Mouse (Mus musculus) urinary bladder, adult 2 months (tissue): ENCODE measurements around the gene Coro2a. TPM values are rescaled to one million over a fixed set of nuclear protein-coding genes. Genes with fewer than 3 reads are reported as not detected.

Experiments used
- DNase-seq: peaks from one replicate; pipeline ENCODE4 v3.0.0; 2022; ENCODE audit warnings: low spot score
- polyA plus RNA-seq: library from polyadenylated mRNA; depleted of rRNA; stranded (reverse); fragments of >200 nt; gene quantifications from 2 replicates; pipeline ENCODE4 v1.2.3, GENCODE M21; 2012

Coro2a gene
- polyA plus RNA-seq, 1 experiment: 6.4 TPM

GRCm38 (mm10) chr4:46558672-46559667 is 43.0 kb downstream of the Coro2a start:
- peak; percentile 10 for DNase-seq

- DNase-seq: no peak
Measured at GRCm38 (mm10) chr4:46556933-46557332, 45.1 kb downstream of the Coro2a start.

- no peak for DNase-seq
Measured at GRCm38 (mm10) chr4:46555762-46556161, 46.2 kb downstream of the Coro2a start.

GRCm38 (mm10) chr4:46554295-46555069 is 47.5 kb downstream of the Coro2a start:
- no peak for DNase-seq

GRCm38 (mm10) chr4:46553864-46554263 is 48.1 kb downstream of the Coro2a start:
- DNase-seq: no peak

- DNase-seq: no peak
Measured at GRCm38 (mm10) chr4:46550406-46550805, 51.6 kb downstream of the Coro2a start.

GRCm38 (mm10) chr4:46549979-46550378 is 52.0 kb downstream of the Coro2a start:
- no peak for DNase-seq

GRCm38 (mm10) chr4:46546709-46547108 is 55.3 kb downstream of the Coro2a start:
- no peak for DNase-seq

- DNase-seq: no peak
Measured at GRCm38 (mm10) chr4:46545498-46545897, 56.5 kb downstream of the Coro2a start.

GRCm38 (mm10) chr4:46544313-46544712 is 57.7 kb downstream of the Coro2a start:
- DNase-seq: no peak

- DNase-seq: no peak
Measured at GRCm38 (mm10) chr4:46543366-46544050, 58.5 kb downstream of the Coro2a start.

GRCm38 (mm10) chr4:46541707-46542106 is 60.3 kb downstream of the Coro2a start:
- no peak for DNase-seq

- no peak for DNase-seq
Measured at GRCm38 (mm10) chr4:46539167-46539566, 62.8 kb downstream of the Coro2a start.

GRCm38 (mm10) chr4:46535840-46536361 is 66.1 kb downstream of the Coro2a start, which contains the start of gene Trim14:
Trim14 (minus strand) TSS chr4:46536141.
- peak; percentile 39 for DNase-seq

- DNase-seq: no peak
Measured at GRCm38 (mm10) chr4:46535094-46535830, 66.7 kb downstream of the Coro2a start.

- DNase-seq: no peak
Measured at GRCm38 (mm10) chr4:46533934-46534720, 67.9 kb downstream of the Coro2a start.

- DNase-seq: no peak
Measured at GRCm38 (mm10) chr4:46532926-46533325, 69.1 kb downstream of the Coro2a start.

- DNase-seq: no peak
Measured at GRCm38 (mm10) chr4:46532511-46532910, 69.5 kb downstream of the Coro2a start.

GRCm38 (mm10) chr4:46529722-46530121 is 72.3 kb downstream of the Coro2a start:
- no peak for DNase-seq

- DNase-seq: no peak
Measured at GRCm38 (mm10) chr4:46527558-46527926, 74.5 kb downstream of the Coro2a start.
